Mouse (Mus musculus) hindbrain, embryonic 15.5 days (tissue): Measurements from ENCODE around the gene Trpm8. TPM values are rescaled to one million over a fixed set of nuclear protein-coding genes. Genes with fewer than 3 reads are reported as not detected.

Source experiments
- ATAC-seq: fragments of 200-750 bp; cut with Nextera tagmentation; 2 replicates; pipeline ENCODE4 v1.8.0; 2017; ENCODE audit warnings: low read depth, moderate number of reproducible peaks, moderate TSS enrichment; ENCODE audit not compliant: low FRiP score
- H3K27ac ChIP-seq: fragments of 300-500 bp; sonication (generic); replicated peaks from 2 replicates; pipeline ENCODE4 v1.5.1; 2015; ENCODE audit warnings: mild to moderate bottlenecking, inconsistent platforms
- H3K27me3 ChIP-seq: fragments of 300-500 bp; sonication (generic); 2 replicates; pipeline ENCODE4 v1.6.1; 2015; ENCODE audit warnings: control low read depth, inconsistent platforms
- H3K36me3 ChIP-seq: fragments of 300-500 bp; sonication (generic); 2 replicates; pipeline ENCODE4 v1.6.1; 2015; ENCODE audit warnings: control low read depth, inconsistent platforms
- H3K4me1 ChIP-seq: fragments of 300-500 bp; sonication (generic); replicated peaks from 2 replicates; pipeline ENCODE4 v1.6.1; 2015; ENCODE audit warnings: control low read depth, inconsistent platforms
- H3K4me2 ChIP-seq: fragments of 300-500 bp; sonication (generic); 2 replicates; pipeline ENCODE4 v1.6.1; 2015; ENCODE audit warnings: moderate library complexity, mild to moderate bottlenecking, inconsistent platforms
- H3K4me3 ChIP-seq: fragments of 300-500 bp; sonication (generic); 2 replicates; pipeline ENCODE4 v1.5.1; 2015; ENCODE audit warnings: mild to moderate bottlenecking, inconsistent platforms
- H3K9ac ChIP-seq: fragments of 300-500 bp; sonication (generic); 2 replicates; pipeline ENCODE4 v1.6.1; 2015; ENCODE audit warnings: inconsistent platforms
- H3K9me3 ChIP-seq: fragments of 300-500 bp; sonication (generic); 2 replicates; pipeline ENCODE4 v1.6.1; 2016; ENCODE audit warnings: control low read depth, inconsistent platforms
- WGBS: fragments of 180-500 bp; shearing (Covaris S2); methylation state at CpG from one replicate; pipeline ENCODE4 v1.1.7; 2015; 5-methylcytosine and 5-hydroxymethylcytosine counted together
- polyA plus RNA-seq: library from polyadenylated mRNA; unstranded; fragments of >200 nt; fragmentation: Nextera tagmentation; extraction: Ambion mirVana; gene quantifications from 2 replicates; pipeline ENCODE4 v1.2.1, GENCODE M21; 2015

Trpm8 gene
- polyA plus RNA-seq, 1 experiment from 2014 or later, result 0.06 TPM

- ATAC-seq, result no peak
- WGBS, result 66% methylated on average over 4 of the region's 4 CpGs
- Histone ChIP-seq H3K4me1 (peaks cover 18% of the 10 kb centered on the region), H3K27ac (no peak overlapping the region), H3K9me3 (no peaks in the 10 kb centered on the region), H3K4me2 (no peak overlapping the region), H3K36me3 (peaks cover 36% of the 10 kb centered on the region), H3K9ac (no peak overlapping the region), H3K27me3 (no peaks in the 10 kb centered on the region), H3K4me3 (no peak overlapping the region)
Observed at GRCm38 (mm10) chr1:88272851-88273250, 4.6 kb upstream of the Trpm8 start.

GRCm38 (mm10) chr1:88273326-88273725 lies 4.1 kb upstream of the Trpm8 start:
- 94% methylated on average over 3 of the region's 3 CpGs for WGBS
- peaks cover 21% of the 10 kb centered on the region for H3K4me1 ChIP-seq
- H3K27ac ChIP-seq, result no peak overlapping the region
- H3K9me3 ChIP-seq, result no peaks in the 10 kb centered on the region
- no peak overlapping the region for H3K4me2 ChIP-seq
- no peaks in the 10 kb centered on the region for H3K27me3 ChIP-seq
- ATAC-seq, result no peak
- H3K36me3 ChIP-seq, result peaks cover 31% of the 10 kb centered on the region
- no peak overlapping the region for H3K9ac ChIP-seq
- H3K4me3 ChIP-seq, result no peak overlapping the region

GRCm38 (mm10) chr1:88273832-88274231 lies 3.6 kb upstream of the Trpm8 start:
- WGBS, result 88% methylated on average over 4 of the region's 4 CpGs
- ATAC-seq, result no peak
- Histone ChIP-seq H3K9ac (no peak overlapping the region), H3K4me2 (no peak overlapping the region), H3K9me3 (no peaks in the 10 kb centered on the region), H3K4me3 (no peak overlapping the region), H3K27me3 (no peaks in the 10 kb centered on the region), H3K36me3 (peaks cover 26% of the 10 kb centered on the region), H3K27ac (no peak overlapping the region), H3K4me1 (peaks cover 21% of the 10 kb centered on the region)

- WGBS, result 77% methylated on average over 11 of the region's 11 CpGs
Observed at GRCm38 (mm10) chr1:88274371-88275077, 2.9 kb upstream of the Trpm8 start.

GRCm38 (mm10) chr1:88275078-88275680 lies 2.3 kb upstream of the Trpm8 start:
- H3K4me3 ChIP-seq, result no peak overlapping the region

More at GRCm38 (mm10) chr1:88274371-88275077, 2.9 kb upstream of the Trpm8 start:
- Histone ChIP-seq H3K4me3 (no peak overlapping the region), H3K4me2 (no peak overlapping the region), H3K27me3 (no peaks in the 10 kb centered on the region), H3K27ac (no peak overlapping the region), H3K9me3 (no peaks in the 10 kb centered on the region), H3K4me1 (peaks cover 21% of the 10 kb centered on the region), H3K36me3 (peaks cover 19% of the 10 kb centered on the region), H3K9ac (no peak overlapping the region)
- ATAC-seq, result no peak

GRCm38 (mm10) chr1:88275698-88276523 lies 1.6 kb upstream of the Trpm8 start:
- H3K4me2 ChIP-seq, result peak overlapping the region; percentile 56
- 0 out of 2 replicates have a peak, but pooled peaks cover 14% of the 10 kb centered on the region for H3K36me3 ChIP-seq
- peak overlapping the region; percentile 42 for H3K4me3 ChIP-seq
- no peak overlapping the region for H3K27ac ChIP-seq
- peaks cover 21% of the 10 kb centered on the region for H3K4me1 ChIP-seq
- no peaks in the 10 kb centered on the region for H3K27me3 ChIP-seq
- ATAC-seq, result no peak
- WGBS, result 69% methylated on average over 13 of the region's 13 CpGs
- peak overlapping the region; percentile 52 for H3K9ac ChIP-seq
- no peaks in the 10 kb centered on the region for H3K9me3 ChIP-seq

More at GRCm38 (mm10) chr1:88275078-88275680, 2.3 kb upstream of the Trpm8 start:
- Histone ChIP-seq H3K4me2 (no peak overlapping the region), H3K9me3 (no peaks in the 10 kb centered on the region), H3K9ac (no peak overlapping the region), H3K27ac (no peak overlapping the region), H3K4me1 (peaks cover 21% of the 10 kb centered on the region), H3K36me3 (0 out of 2 replicates have a peak, but pooled peaks cover 14% of the 10 kb centered on the region), H3K27me3 (no peaks in the 10 kb centered on the region)
- no peak for ATAC-seq
- WGBS, result 70% methylated on average over 13 of the region's 13 CpGs

- Histone ChIP-seq H3K27me3 (no peaks in the 10 kb centered on the region), H3K4me3 (peak overlapping the region; percentile 42), H3K4me1 (peaks cover 21% of the 10 kb centered on the region), H3K9ac (peak overlapping the region; percentile 52), H3K27ac (peak overlapping the region; percentile 57), H3K4me2 (peak overlapping the region; percentile 56), H3K9me3 (no peaks in the 10 kb centered on the region), H3K36me3 (0 out of 2 replicates have a peak, but pooled peaks cover 14% of the 10 kb centered on the region)
- ATAC-seq, result peak; percentile 46
- WGBS, result 24% methylated on average over 10 of the region's 10 CpGs
Observed at GRCm38 (mm10) chr1:88276524-88277097, 850 bp upstream of the Trpm8 start.

GRCm38 (mm10) chr1:88277818-88278511 lies 504 bp downstream of the Trpm8 start:
- Histone ChIP-seq H3K36me3 (0 out of 2 replicates have a peak, but pooled peaks cover 10% of the 10 kb centered on the region), H3K9me3 (peaks cover 8% of the 10 kb centered on the region; the same call in 1 of the 2 replicates), H3K27me3 (no peaks in the 10 kb centered on the region), H3K4me2 (peak overlapping the region; percentile 56), H3K27ac (peak overlapping the region; percentile 15), H3K4me1 (peaks cover 21% of the 10 kb centered on the region), H3K9ac (peak overlapping the region; percentile 52), H3K4me3 (peak overlapping the region; percentile 42)
- WGBS, result 66% methylated on average over 18 of the region's 18 CpGs
- ATAC-seq, result peak; percentile 9

- peaks cover 21% of the 10 kb centered on the region for H3K4me1 ChIP-seq
- H3K27ac ChIP-seq, result no peak overlapping the region
- 70% methylated on average over 9 of the region's 9 CpGs for WGBS
- no peak for ATAC-seq
- no peak overlapping the region for H3K4me2 ChIP-seq
- H3K4me3 ChIP-seq, result no peak overlapping the region
- no peaks in the 10 kb centered on the region for H3K27me3 ChIP-seq
- H3K9ac ChIP-seq, result no peak overlapping the region
- H3K36me3 ChIP-seq, result no peaks in the 10 kb centered on the region
- peaks cover 19% of the 10 kb centered on the region; the same call in 1 of the 2 replicates for H3K9me3 ChIP-seq
Observed at GRCm38 (mm10) chr1:88279111-88280005, 1.9 kb downstream of the Trpm8 start.

- Histone ChIP-seq H3K4me2 (no peak overlapping the region), H3K9me3 (peaks cover 25% of the 10 kb centered on the region; the same call in 1 of the 2 replicates), H3K27me3 (no peaks in the 10 kb centered on the region), H3K4me1 (peaks cover 21% of the 10 kb centered on the region), H3K4me3 (no peak overlapping the region), H3K27ac (no peak overlapping the region), H3K9ac (no peak overlapping the region), H3K36me3 (no peaks in the 10 kb centered on the region)
- ATAC-seq, result no peak
- 76% methylated on average over 15 of the region's 15 CpGs for WGBS
Observed at GRCm38 (mm10) chr1:88280006-88280690, 2.7 kb downstream of the Trpm8 start.
